Mouse (Mus musculus) urinary bladder, postnatal 14 days (tissue): Measurements from ENCODE around the gene Reg2.
"Not testable (repeated sequence)": the region's sequence is repeated elsewhere in the genome, so short reads cannot be mapped to it uniquely, and the experiment has no call there.

Experiments
- DNase-seq: peaks from one replicate; pipeline ENCODE4 v3.0.0; 2021; ENCODE audit warnings: low spot score

Gene Reg2

DNA sequence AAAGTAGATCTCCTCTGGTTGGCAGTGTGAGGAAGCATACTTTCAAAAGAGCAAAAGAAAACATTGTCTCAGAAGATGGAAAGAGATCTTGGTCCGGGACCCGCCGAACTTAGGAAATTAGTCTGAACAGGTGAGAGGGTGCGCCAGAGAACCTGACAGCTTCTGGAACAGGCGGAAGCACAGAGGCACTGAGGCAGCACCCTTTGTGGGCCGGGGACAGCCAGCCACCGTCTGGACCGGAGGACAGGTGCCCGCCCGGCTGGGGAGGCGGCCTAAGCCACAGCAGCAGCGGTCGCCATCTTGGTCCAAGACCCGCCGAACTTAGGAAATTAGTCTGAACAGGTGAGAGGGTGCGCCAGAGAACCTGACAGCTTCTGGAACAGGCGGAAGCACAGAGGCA, at the start of gene Reg2:
Gene Reg2 (plus strand): TSS at position 301 of the 400 bp plus-strand sequence.
- not testable (repeated sequence) for DNase-seq

GRCm38 (mm10) chr6:78361971-78362563, 33.4 kb upstream of the Reg2 start:
- DNase-seq: no peak

DNA sequence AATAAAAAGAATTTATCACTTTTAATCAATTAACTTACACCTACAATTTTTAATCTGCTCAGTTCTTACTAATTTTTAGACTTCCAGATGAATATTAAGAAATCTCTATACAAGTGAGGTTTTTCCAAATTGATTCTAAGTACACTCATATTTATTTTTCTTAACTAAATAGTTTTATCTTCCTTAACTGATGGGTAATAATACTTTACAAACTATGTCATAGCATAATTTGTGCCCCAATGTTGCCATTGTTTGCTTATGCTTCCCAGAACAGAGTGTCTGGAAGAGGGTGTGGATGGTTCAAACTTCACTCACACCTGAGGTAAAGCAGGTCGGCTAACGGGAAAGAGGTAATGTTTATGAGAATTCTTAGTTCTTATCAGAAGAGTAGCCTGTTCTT, 25.1 kb upstream of the Reg2 start, which contains the start of gene Reg3b:
Gene Reg3b (plus strand): TSS at position 301 of the 400 bp plus-strand sequence.
- DNase-seq: no peak

DNA sequence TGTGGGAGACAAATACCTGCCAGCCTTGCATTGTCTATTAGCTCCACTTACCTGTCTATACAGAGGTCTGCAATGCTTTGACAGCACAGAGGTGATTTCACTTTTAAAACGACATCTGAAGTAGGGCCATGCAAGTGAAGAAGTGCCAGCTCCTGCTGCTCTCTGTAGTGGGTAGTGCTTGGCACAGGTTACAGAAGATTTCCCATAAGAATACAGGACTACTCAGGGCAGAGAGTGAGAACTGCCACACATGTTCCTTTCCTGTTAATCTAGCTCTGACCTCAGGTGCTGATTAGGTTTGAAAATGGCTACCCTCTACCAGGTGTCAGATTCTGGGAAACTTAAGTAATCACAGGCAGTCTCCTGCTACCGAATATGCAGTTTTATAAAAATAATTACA, 16.7 kb upstream of the Reg2 start, which contains the start of gene Reg3d:
Gene Reg3d (minus strand): TSS at position 101 of the 400 bp plus-strand sequence.
- DNase-seq: no peak

DNA sequence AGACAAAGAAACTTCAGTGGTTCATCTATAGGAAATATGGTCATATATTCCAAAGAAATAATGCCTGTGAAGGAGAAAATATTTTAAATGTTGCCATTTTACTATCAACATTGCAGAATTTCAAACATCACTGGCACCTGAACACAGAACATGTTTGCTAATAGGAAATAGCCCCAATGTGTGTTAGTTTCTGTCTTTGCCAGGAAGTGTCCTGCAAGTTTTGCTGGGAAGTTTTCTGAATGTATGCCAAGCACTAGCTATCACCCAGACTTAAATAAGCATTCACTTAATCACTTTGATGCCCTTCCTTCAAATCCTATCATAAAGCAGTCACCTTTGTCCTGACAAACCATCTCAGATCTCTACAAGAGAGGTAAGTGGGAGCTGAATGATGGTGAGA, 15.0 kb upstream of the Reg2 start, which contains the start of gene Reg3a:
Gene Reg3a (plus strand): TSS at position 301 of the 400 bp plus-strand sequence.
- DNase-seq: no peak

- DNase-seq: no peak
These were observed 9.8 kb upstream of the Reg2 start for GRCm38 (mm10) chr6:78385609-78386008.

DNA sequence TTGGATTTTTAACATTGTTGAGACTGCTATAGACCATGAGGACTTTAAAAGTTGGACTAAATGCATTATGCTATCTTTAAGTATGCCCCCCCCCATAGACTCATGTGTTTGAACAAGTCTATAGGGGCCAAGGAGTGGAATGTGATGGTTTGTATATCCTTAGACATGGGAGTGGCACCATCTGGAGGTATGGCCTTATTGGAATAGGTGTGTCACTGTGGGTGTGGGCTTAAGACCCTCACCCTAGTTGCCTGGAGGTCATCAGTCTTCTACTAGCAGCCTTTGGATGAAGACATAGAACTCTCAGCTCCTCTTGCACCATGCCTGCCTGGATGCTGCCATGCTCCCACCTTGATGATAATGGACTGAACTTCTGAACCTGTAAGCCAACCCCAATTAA, 27.0 kb downstream of the Reg2 start, which contains the start of gene Reg1:
Gene Reg1 (plus strand): TSS at position 301 of the 400 bp plus-strand sequence.
- not testable (repeated sequence) for DNase-seq

GRCm38 (mm10) chr6:78425497-78425896, 30.1 kb downstream of the Reg2 start:
- DNase-seq: no peak

- no peak for DNase-seq
These were observed 51.8 kb downstream of the Reg2 start for GRCm38 (mm10) chr6:78447202-78447601.

- no peak for DNase-seq
These were observed 53.0 kb downstream of the Reg2 start for GRCm38 (mm10) chr6:78448409-78448808.

DNA sequence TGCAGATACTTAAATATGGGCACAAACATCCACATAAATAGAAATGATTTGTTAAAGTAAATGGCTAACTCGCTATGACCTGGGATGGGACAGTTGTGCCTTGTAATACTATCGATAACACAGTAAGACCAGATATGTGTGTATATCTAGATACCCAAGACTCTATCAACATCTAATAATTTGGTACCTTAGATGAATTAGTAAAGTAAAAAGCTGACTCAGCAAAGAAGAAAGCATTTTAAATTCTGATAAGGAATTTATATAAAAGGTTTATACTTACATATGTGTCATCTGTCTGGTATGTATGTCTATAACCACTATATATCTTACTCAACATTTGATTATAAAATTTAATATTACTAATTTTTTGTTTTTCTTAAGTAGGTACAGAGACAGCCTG, 57.4 kb downstream of the Reg2 start:
- no peak for DNase-seq
